Mouse (Mus musculus): ENCODE data around the gene Map2k1.

- no peak for TF ChIP-seq POLR2A (IDR thresholded peaks at IDR 0.05; ENCODE audit: insufficient read depth, low read depth, low read length)
- no peak for TF ChIP-seq CTCF (IDR thresholded peaks at IDR 0.05; ENCODE audit: insufficient read depth, low read depth, low read length)
Measured at GRCm38 (mm10) chr9:64193879-64194278, 59.6 kb downstream of the Map2k1 start.

Measured in olfactory bulb, adult 2 months (tissue).